Mouse (Mus musculus) spleen, adult 2 months (tissue): ENCODE data around the gene Rcc2. TPM values are rescaled to one million over a fixed set of nuclear protein-coding genes. Genes with fewer than 3 reads are reported as not detected.

Source experiments
- DNase-seq, 2 experiments: peaks; one replicate each; pipeline versions ENCODE4 v3.0.0 to v3.0.0-alpha.2; 2012 to 2021; ENCODE audit warnings: low spot score in 2 of 2, low read depth in 1 of 2
- H3K27ac ChIP-seq: fragments of 200-500 bp; 2 replicates; pipeline ENCODE4 v1.5.1; 2012; ENCODE audit warnings: low read length, inconsistent platforms; ENCODE audit not compliant: insufficient read depth
- H3K27me3 ChIP-seq: fragments of 200-500 bp; 2 replicates; pipeline ENCODE4 v1.6.1; 2012; ENCODE audit warnings: mild to moderate bottlenecking, moderate library complexity, low read length, inconsistent platforms; ENCODE audit not compliant: control insufficient read depth, insufficient read depth
- H3K36me3 ChIP-seq: fragments of 200-500 bp; 2 replicates; pipeline ENCODE4 v1.6.1; 2012; ENCODE audit warnings: mild to moderate bottlenecking, low read length, inconsistent platforms; ENCODE audit not compliant: control insufficient read depth, insufficient read depth
- H3K4me1 ChIP-seq: fragments of 200-500 bp; 2 replicates; pipeline ENCODE4 v1.6.1; 2011; ENCODE audit warnings: inconsistent platforms; ENCODE audit not compliant: control insufficient read depth, insufficient read depth, insufficient read length
- H3K4me3 ChIP-seq: fragments of 200-500 bp; 2 replicates; pipeline ENCODE4 v1.5.1; 2011; ENCODE audit warnings: mild to moderate bottlenecking, inconsistent platforms; ENCODE audit not compliant: insufficient read depth, insufficient read length; ENCODE audit errors: extremely low read depth
- CTCF ChIP-seq: fragments of 200-500 bp; IDR thresholded peaks from 2 replicates; pipeline ENCODE4 v1.5.1; 2011; ENCODE audit warnings: mild to moderate bottlenecking, inconsistent platforms; ENCODE audit not compliant: insufficient read depth, insufficient read length, insufficient replicate concordance; ENCODE audit errors: extremely low read depth
- POLR2A ChIP-seq: fragments of 200-500 bp; IDR thresholded peaks from 2 replicates; pipeline ENCODE4 v1.6.1; 2011; ENCODE audit warnings: low read depth, low read length, inconsistent platforms
- WGBS: fragments of 180-500 bp; shearing (Covaris S2); methylation state at CpG from one replicate; pipeline ENCODE4 v1.1.7; 2018; 5-methylcytosine and 5-hydroxymethylcytosine counted together
- polyA plus RNA-seq: library from polyadenylated mRNA; depleted of rRNA; stranded (reverse); fragments of >200 nt; gene quantifications from 2 replicates; pipeline ENCODE4 v1.2.3, GENCODE M21; 2012

The Rcc2 gene
- polyA plus RNA-seq, 1 experiment = 86.9 TPM

GRCm38 (mm10) chr4:140694551-140695060, 5.7 kb upstream of the Rcc2 start:
- Histone ChIP-seq H3K27ac (no peak overlapping the region), H3K36me3 (no peaks in the 10 kb centered on the region)

GRCm38 (mm10) chr4:140695146-140695545, 5.2 kb upstream of the Rcc2 start:
- Histone ChIP-seq H3K4me1 (peaks cover 6% of the 10 kb centered on the region; the same call in 1 of the 2 replicates), H3K27me3 (no peaks in the 10 kb centered on the region), H3K36me3 (no peaks in the 10 kb centered on the region), H3K4me3 (no peak overlapping the region), H3K27ac (no peak overlapping the region)
- 90% methylated on average over 7 of the region's 7 CpGs for WGBS
- DNase-seq = no peak
- no peak for TF ChIP-seq POLR2A
- TF ChIP-seq CTCF = no peak

More at GRCm38 (mm10) chr4:140694551-140695060, 5.7 kb upstream of the Rcc2 start:
- no peak for DNase-seq
- no peak for TF ChIP-seq CTCF
- TF ChIP-seq POLR2A = no peak
- WGBS = 53% methylated on average over 1 of the region's 1 CpGs
- Histone ChIP-seq H3K4me3 (no peak overlapping the region), H3K27me3 (no peaks in the 10 kb centered on the region), H3K4me1 (peaks cover 10% of the 10 kb centered on the region; the same call in 1 of the 2 replicates)

GRCm38 (mm10) chr4:140695675-140696585, 4.4 kb upstream of the Rcc2 start:
- no peaks in the 10 kb centered on the region; the same call in 1 of the 2 replicates for H3K4me1 ChIP-seq
- no peak overlapping the region for H3K27ac ChIP-seq
- H3K36me3 ChIP-seq = no peaks in the 10 kb centered on the region
- no peak for DNase-seq
- TF ChIP-seq POLR2A (no peak), CTCF (no peak)
- H3K4me3 ChIP-seq = no peak overlapping the region
- WGBS = 36% methylated on average over 14 of the region's 14 CpGs
- no peaks in the 10 kb centered on the region for H3K27me3 ChIP-seq

- Histone ChIP-seq H3K27ac (peak overlapping the region; percentile 88), H3K4me1 (peaks cover 3% of the 10 kb centered on the region; the same call in 1 of the 2 replicates), H3K27me3 (no peaks in the 10 kb centered on the region), H3K4me3 (peak overlapping the region; percentile 65; the same call in 1 of the 2 replicates), H3K36me3 (no peaks in the 10 kb centered on the region)
- TF ChIP-seq CTCF = no peak
- no peak; the same call in 1 of the 2 replicates for TF ChIP-seq POLR2A
- peak; percentile 76 for DNase-seq
- WGBS = 3% methylated on average over 29 of the region's 29 CpGs
Measured at GRCm38 (mm10) chr4:140699441-140700127, 757 bp upstream of the Rcc2 start.

GRCm38 (mm10) chr4:140701049-140701715, 841 bp downstream of the Rcc2 start:
- TF ChIP-seq POLR2A (peak; percentile 51), CTCF (0 out of 2 replicates have a peak, but pooled peaks have one; percentile 5)
- 1% methylated on average over 60 of the region's 61 CpGs for WGBS
- H3K27ac ChIP-seq = peak overlapping the region; percentile 97
- H3K36me3 ChIP-seq = peaks cover 2% of the 10 kb centered on the region; the same call in 1 of the 2 replicates
- no peaks in the 10 kb centered on the region for H3K27me3 ChIP-seq
- peaks cover 3% of the 10 kb centered on the region; the same call in 1 of the 2 replicates for H3K4me1 ChIP-seq
- DNase-seq = peak in 1 of 2 experiments; percentile 66
- H3K4me3 ChIP-seq = peak overlapping the region; percentile 100
